Mouse (Mus musculus) olfactory bulb, adult 2 months (tissue): ENCODE results near the gene Sh2d1b2.

Experiments used
- CTCF ChIP-seq: fragments of 200-500 bp; IDR thresholded peaks from 2 replicates; pipeline ENCODE4 v1.5.1; 2012; ENCODE audit warnings: low read depth, mild to moderate bottlenecking, low read length, moderate library complexity; ENCODE audit not compliant: insufficient read depth
- POLR2A ChIP-seq: fragments of 200-500 bp; IDR thresholded peaks from 2 replicates; pipeline ENCODE4 v1.6.1; 2012; ENCODE audit warnings: mild to moderate bottlenecking, low read depth, low read length, moderate library complexity; ENCODE audit not compliant: insufficient read depth

- TF ChIP-seq CTCF, result no peak
- no peak for TF ChIP-seq POLR2A
Observed at GRCm38 (mm10) chr1:170206395-170206794, 26.2 kb upstream of the Sh2d1b2 start.
